Comparison of ENCODE assay signal across 8 mouse cellular contexts in genomic region chr2:25501593-25502486, GRCm38 (mm10). TPM values are rescaled to one million over a fixed set of nuclear protein-coding genes. Genes with fewer than 3 reads are reported as not detected.
A peak's percentile ranks its signal among the peaks of the same experiment; 100 is the strongest.
DNase-seq lines count a peak whose midpoint lies in the region; ATAC-seq and TF ChIP-seq lines count a peak whose summit lies in the region.

Gene C8g (minus strand): TSS chr2:25501719.

- H3K27ac ChIP-seq in cerebellum, adult 2 months (ENCODE audit: insufficient read depth, low read length): peak within 1 kb of the TSS; percentile 79
- peak within 1 kb of the TSS; percentile 25; the same call in 1 of the 2 replicates for H3K27ac ChIP-seq in thymus, adult 2 months (ENCODE audit: control insufficient read depth, insufficient read depth, low read length)
- peak within 1 kb of the TSS; percentile 75 for H3K27ac ChIP-seq in hindbrain, embryonic 16.5 days (ENCODE audit: low read depth, low read length)
- H3K27ac ChIP-seq in midbrain, embryonic 14.5 days (replicated peaks; ENCODE audit: low read depth, low read length): peak within 1 kb of the TSS; percentile 80

- H3K4me2 ChIP-seq in hindbrain, embryonic 16.5 days (ENCODE audit: low read length): peak within 1 kb of the TSS; percentile 87
- H3K4me2 ChIP-seq in midbrain, embryonic 14.5 days (ENCODE audit: low read length): peak within 1 kb of the TSS; percentile 93

- no peaks in the 10 kb centered on the region for H3K9me3 ChIP-seq in hindbrain, embryonic 16.5 days (ENCODE audit: control insufficient read depth, low read length)
- H3K9me3 ChIP-seq in midbrain, embryonic 14.5 days (ENCODE audit: control insufficient read depth, low read length): no peaks in the 10 kb centered on the region

- peaks cover 28% of the 10 kb centered on the region for H3K4me1 ChIP-seq in cerebellum, adult 2 months (ENCODE audit: control insufficient read depth, insufficient read depth, low read length)
- peaks cover 29% of the 10 kb centered on the region for H3K4me1 ChIP-seq in thymus, adult 2 months (replicated peaks; ENCODE audit: control insufficient read depth, insufficient read depth, low read length)
- peaks cover 14% of the 10 kb centered on the region for H3K4me1 ChIP-seq in hindbrain, embryonic 16.5 days (ENCODE audit: control insufficient read depth, insufficient read depth, low read depth, low read length)
- H3K4me1 ChIP-seq in midbrain, embryonic 14.5 days (ENCODE audit: control insufficient read depth, insufficient read depth, low read length): peaks cover 14% of the 10 kb centered on the region

- H3K4me3 ChIP-seq in cerebellum, adult 2 months (replicated peaks; ENCODE audit: insufficient read depth, low read depth, low read length): peak within 1 kb of the TSS; percentile 77
- peak within 1 kb of the TSS; percentile 97 for H3K4me3 ChIP-seq in thymus, adult 2 months (ENCODE audit: control insufficient read depth, insufficient read depth, low read length)
- H3K4me3 ChIP-seq in hindbrain, embryonic 16.5 days (ENCODE audit: low read length): peak within 1 kb of the TSS; percentile 76
- peak within 1 kb of the TSS; percentile 87 for H3K4me3 ChIP-seq in midbrain, embryonic 14.5 days (replicated peaks; ENCODE audit: low read depth, low read length)

- peak within 1 kb of the TSS; percentile 82 for H3K9ac ChIP-seq in hindbrain, embryonic 16.5 days (ENCODE audit: low read depth, low read length)
- peak within 1 kb of the TSS; percentile 97 for H3K9ac ChIP-seq in midbrain, embryonic 14.5 days (replicated peaks; ENCODE audit: low read length)

- H3K27me3 ChIP-seq in cerebellum, adult 2 months (ENCODE audit: control insufficient read depth, insufficient read depth, low read length): no peaks in the 10 kb centered on the region
- H3K27me3 ChIP-seq in thymus, adult 2 months (ENCODE audit: control insufficient read depth, insufficient read depth, low read length): no peaks in the 10 kb centered on the region
- H3K27me3 ChIP-seq in hindbrain, embryonic 16.5 days (replicated peaks; ENCODE audit: control insufficient read depth, insufficient read depth, low read length): no peaks in the 10 kb centered on the region
- no peaks in the 10 kb centered on the region for H3K27me3 ChIP-seq in midbrain, embryonic 14.5 days (ENCODE audit: control insufficient read depth, insufficient read depth, low read length)

- peak in 1 of 2 experiments; percentile 54 for DNase-seq in cerebellum, adult 2 months
- DNase-seq in cerebellum, postnatal 36 days: no peak
- no peak for DNase-seq in thymus, adult 2 months
- no peak for DNase-seq in thymus, postnatal 10 days (ENCODE audit: low spot score in 2 of 2)
- DNase-seq in midbrain, embryonic 14.5 days: peak; percentile 29
- no peak for DNase-seq in left cerebral cortex, adult 11 months (ENCODE audit: low spot score)
- no peak for DNase-seq in c-Kit-positive CD71-positive TER-119-positive erythroid progenitor cells, embryonic 14.5 days (ENCODE audit: low spot score)

- WGBS in cerebellum, adult 2 months: 59% methylated on average over 20 of the region's 20 CpGs
- 82% methylated on average over 20 of the region's 20 CpGs for WGBS in thymus, adult 2 months
- WGBS in hindbrain, embryonic 16.5 days: 76% methylated on average over 19 of the region's 20 CpGs
- WGBS in midbrain, embryonic 14.5 days: 76% methylated on average over 20 of the region's 20 CpGs

- ATAC-seq in hindbrain, embryonic 16.5 days: peak; percentile 2; the same call in 1 of the 2 replicates
- no peak for ATAC-seq in midbrain, embryonic 14.5 days (ENCODE audit: low FRiP score, low TSS enrichment)

- 0 out of 2 replicates have a peak, but pooled peaks cover 3% of the 10 kb centered on the region for H3K36me3 ChIP-seq in thymus, adult 2 months (ENCODE audit: control insufficient read depth, insufficient read depth, low read length)
- peaks cover 22% of the 10 kb centered on the region for H3K36me3 ChIP-seq in hindbrain, embryonic 16.5 days (ENCODE audit: control insufficient read depth, insufficient read depth, low read length)
- peaks cover 31% of the 10 kb centered on the region for H3K36me3 ChIP-seq in midbrain, embryonic 14.5 days (ENCODE audit: control insufficient read depth, insufficient read depth, low read length)

- no peak for TF ChIP-seq POLR2A in cerebellum, adult 2 months (IDR thresholded peaks at IDR 0.05; ENCODE audit: borderline replicate concordance, insufficient read depth, low read length)
- no peak for TF ChIP-seq POLR2A in thymus, adult 2 months (IDR thresholded peaks at IDR 0.05; ENCODE audit: control insufficient read depth, extremely low read depth, insufficient read depth, low read length, poor library complexity)

- no peak for TF ChIP-seq CTCF in cerebellum, adult 2 months (IDR thresholded peaks at IDR 0.05; ENCODE audit: borderline replicate concordance, insufficient read depth, low read depth, low read length)
- TF ChIP-seq CTCF in thymus, adult 2 months (IDR thresholded peaks at IDR 0.05; ENCODE audit: borderline replicate concordance, control insufficient read depth, extremely low read depth, insufficient read depth, low read length, poor library complexity): 0 out of 2 replicates have a peak, but pooled peaks have one; percentile 23

RNA-seq across cellular contexts. Expression of gene C8g, which starts in this region (rescaled TPM):
- 3.6 and 4.2 TPM in 2 replicates for polyA plus RNA-seq in cerebellum, adult 2 months (2012; rRNA removed)
- 4.7 and 5.0 TPM in 2 replicates for polyA plus RNA-seq in thymus, adult 2 months (2012; rRNA removed)
- polyA plus RNA-seq in hindbrain, embryonic 16.5 days (2015; fragmentation: Nextera tagmentation; extraction: Ambion mirVana): 6.1 and 6.6 TPM in 2 replicates
- 5.5 and 6.1 TPM in 2 replicates for polyA plus RNA-seq in midbrain, embryonic 14.5 days (2014; fragmentation: Nextera tagmentation; extraction: Ambion mirVana)

Comparison
In these comparisons a context has a peak if more than half of its experiments do, and no peak if none do; other contexts are left out.
1. H3K27ac ChIP-seq: peak in every context shown above with its lines; median percentile 80 in midbrain, embryonic 14.5 days; 79 in cerebellum, adult 2 months; 75 in hindbrain, embryonic 16.5 days; 25 in thymus, adult 2 months.